Mouse (Mus musculus) layer of hippocampus, postnatal 25 days (tissue): ENCODE results near the gene Grk1. TPM values are rescaled to one million over a fixed set of nuclear protein-coding genes. Genes with fewer than 3 reads are reported as not detected.
A peak's percentile ranks its signal among the peaks of the same experiment; 100 is the strongest.

Source experiments
- DNase-seq, 2 experiments: peaks; one replicate each; pipeline ENCODE4 v3.0.0; 2022; ENCODE audit warnings: mixed read lengths in 2 of 2, low spot score in 1 of 2; ENCODE audit errors: extremely low spot score in 1 of 2
- total RNA-seq, 2 experiments: library from RNA; stranded (reverse); gene quantifications; 2 replicates each; pipeline ENCODE4 v1.2.3; 2021

Gene Grk1
- total RNA-seq = not detected

DNA sequence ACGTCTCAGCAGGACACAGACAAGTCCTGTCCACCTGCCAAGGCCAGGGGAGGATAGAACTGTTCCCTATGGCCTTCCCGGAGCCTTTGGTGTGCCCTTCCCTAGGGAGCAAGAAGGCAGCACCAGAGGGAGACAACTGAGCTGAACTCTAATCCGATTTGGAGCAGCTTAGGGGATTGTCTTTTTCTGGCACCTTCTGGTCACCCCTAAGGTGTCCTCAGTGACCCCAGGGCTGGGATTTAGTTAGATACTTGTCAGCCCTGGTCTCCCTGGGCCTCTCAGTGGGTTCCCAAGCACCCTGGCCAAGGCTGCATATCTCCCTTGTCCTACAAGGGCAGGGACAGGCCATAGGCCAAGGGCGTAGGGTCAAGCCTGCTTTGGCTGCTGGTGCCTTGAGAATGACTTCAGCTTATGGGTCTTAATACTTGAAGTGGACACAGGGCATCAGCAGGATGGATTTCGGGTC, at the start of gene Grk1:
Gene Grk1, plus strand, starts transcription at position 416 of the 466 bp plus-strand sequence.
- no peak for DNase-seq

DNA sequence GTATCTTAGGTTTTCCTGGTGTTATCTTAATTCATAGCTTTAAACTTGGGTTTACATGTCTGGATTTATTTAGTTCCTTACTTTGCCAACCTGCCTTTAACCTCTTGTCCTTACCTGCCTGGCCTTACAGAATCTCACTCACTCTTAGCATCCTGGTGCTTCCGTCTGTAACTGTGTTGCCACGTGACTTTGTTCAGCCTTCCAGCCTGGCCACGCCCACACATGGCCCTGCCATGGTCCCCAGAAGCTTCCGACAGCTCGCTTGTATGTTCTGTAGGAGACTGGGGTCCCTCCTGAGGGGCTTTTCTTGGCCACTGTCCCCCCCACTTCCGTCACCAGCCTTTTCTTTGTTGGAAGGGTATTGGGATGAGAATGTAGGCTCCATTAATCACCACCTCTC, 48.7 kb upstream of the Grk1 start:
- DNase-seq = no peak

DNA sequence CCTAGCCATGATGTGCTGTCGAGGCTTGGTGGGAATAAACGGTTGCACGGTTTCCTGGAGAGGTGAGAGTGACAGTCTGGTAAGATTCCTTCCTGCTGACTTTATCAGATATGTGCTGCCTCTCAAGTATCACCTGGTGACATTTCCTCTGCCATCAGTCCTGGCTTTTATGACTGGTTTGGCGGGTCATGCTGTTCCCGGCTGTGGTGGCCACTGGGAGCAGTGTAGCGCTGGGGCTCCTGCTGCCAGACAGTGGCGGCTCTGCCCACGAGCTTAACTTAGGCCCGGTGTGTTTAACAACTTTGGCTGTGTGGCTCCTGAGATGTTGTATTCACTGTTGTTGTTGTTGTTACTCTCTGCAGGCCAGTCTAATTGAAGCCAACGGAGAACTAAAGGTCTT, 48.2 kb upstream of the Grk1 start:
- no peak for DNase-seq

DNA sequence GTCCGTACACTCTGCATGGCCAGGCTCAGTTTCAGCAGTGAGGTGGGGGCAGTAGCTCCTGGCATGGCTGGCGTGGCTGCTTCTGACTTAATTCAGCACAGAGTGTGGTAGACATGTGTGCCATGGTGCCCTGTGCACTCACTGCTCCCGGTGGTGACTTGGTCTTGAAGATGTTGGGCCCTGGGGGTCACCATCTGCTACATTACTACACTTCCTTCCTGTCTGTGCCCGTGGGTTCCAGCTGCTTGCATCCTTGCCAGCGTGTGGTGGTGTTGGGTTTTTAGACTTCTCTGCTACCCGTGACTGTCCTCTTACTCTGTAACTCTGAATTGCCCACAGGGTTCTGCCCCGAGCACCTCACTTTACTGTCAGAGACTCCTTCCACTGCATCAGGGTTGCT, 44.7 kb upstream of the Grk1 start:
- no peak for DNase-seq

DNA sequence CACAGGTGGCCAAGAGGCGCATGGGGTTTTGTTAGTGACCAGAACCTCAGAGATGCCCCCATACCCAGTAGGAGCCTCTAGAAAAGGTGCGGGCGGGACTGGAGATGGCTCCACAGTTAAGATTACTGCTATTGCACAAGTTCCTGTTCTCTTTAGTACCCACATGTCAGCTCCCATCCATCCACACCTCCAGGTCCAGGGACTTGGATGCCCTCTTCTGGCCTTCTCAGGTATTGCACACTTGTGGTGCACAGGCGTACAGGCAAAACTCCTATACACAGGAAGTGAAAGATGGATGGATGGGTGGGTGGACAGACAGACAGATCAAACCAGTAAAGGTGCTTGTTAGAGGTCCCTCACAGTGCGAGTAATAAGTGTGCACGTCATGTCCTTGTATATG, 43.0 kb upstream of the Grk1 start:
- DNase-seq = no peak

DNA sequence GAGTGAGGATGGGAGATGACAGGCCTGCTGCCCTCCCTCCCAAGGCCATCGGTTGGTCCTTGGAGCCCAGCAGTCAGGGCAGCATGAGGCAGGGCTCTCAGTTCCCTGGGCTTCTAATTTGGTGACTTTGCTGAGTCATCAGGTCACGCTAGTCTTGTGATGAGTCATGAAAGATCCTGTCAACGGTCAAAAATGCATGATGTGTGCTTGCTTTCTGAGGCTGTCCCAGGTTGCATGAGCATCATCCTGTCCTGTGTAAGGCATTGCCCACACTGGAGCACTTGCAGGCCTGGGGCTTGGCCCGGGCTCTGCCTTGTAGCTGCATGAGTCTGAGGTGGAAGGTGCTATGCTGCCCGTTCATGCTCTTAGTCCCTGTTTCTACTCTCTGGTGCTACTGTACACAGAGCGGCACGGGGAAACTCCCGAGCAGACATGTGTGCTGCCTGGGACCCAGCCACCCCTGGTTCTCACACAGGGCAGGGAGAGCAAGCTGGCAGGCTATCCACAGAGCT, 31.7 kb upstream of the Grk1 start:
- DNase-seq = no peak

DNA sequence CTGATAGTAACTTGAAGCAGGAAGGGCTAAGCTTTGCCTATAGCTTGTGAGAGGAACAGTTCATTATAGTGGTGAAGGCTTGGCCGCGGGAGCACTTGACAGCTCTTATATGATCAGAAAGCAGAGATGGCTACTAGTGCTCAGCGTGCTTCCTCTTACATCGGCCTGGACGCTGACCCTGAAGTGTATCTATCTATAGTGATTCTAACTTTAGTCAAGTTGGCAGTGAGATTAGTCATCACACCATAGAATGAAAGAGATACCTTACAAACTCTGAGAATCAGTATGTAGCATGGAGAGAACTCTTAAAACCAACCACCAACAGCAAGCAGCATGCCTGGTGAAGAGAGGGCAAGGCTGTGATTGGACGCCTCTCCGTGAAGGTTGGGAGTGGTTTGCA, 23.3 kb upstream of the Grk1 start:
- DNase-seq = no peak

DNA sequence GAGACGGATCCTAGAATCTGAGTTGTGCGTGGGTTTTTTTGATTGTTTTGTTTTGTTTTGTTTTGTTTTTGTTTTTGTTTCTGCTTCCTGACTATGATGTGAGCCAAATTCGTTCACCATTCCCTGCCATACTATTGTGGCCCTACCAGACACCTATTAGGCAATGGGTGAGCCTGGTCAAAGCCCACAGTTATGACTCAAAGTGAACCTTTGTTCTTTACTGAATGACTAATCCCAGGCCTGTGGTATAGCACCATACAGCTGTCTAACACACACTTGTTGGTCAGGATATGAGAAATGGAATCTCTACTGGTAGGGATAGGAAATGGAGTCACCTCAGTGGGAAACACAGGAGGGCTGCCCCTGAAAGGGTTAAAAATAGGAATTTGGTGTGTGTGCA, 22.3 kb upstream of the Grk1 start:
- no peak for DNase-seq

DNA sequence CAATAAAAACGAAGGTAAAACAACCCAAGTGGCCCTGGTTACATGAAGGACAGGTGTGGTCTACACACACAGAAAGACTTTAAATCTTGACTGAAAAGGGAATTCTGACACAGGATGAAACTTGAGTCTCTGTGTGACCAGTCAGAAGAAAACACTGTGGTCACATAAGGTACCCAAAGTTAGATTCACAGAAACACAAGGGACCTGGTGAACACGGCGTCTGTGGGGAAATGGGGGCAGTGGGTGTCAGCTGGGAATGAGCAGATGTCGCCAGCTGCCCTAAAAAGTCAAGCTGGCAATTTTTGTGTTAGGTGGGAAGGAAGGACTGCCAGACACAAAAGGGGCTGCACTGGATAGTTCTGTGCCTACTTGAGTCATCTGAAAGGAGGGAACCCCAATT, 21.9 kb upstream of the Grk1 start:
- no peak for DNase-seq

DNA sequence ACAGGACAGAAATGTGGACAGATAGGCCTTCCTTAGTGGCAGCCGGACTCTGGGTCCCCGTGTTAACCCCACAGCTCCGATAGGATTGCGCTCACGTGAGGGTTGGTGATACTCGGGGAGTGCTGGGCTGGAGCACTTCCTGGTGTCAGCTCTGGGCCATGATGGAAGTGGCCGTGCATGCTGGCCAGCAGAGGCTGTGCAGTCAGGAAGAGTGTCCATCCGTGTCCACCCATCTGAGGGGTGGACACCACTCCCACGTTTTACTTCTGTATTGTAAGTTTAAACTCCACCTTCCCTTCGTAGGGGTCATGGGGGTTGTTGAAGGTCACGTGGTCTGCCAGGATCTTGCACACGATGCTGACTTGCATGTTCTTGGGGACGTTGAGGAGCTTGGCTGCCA, 18.5 kb upstream of the Grk1 start:
- DNase-seq = no peak

DNA sequence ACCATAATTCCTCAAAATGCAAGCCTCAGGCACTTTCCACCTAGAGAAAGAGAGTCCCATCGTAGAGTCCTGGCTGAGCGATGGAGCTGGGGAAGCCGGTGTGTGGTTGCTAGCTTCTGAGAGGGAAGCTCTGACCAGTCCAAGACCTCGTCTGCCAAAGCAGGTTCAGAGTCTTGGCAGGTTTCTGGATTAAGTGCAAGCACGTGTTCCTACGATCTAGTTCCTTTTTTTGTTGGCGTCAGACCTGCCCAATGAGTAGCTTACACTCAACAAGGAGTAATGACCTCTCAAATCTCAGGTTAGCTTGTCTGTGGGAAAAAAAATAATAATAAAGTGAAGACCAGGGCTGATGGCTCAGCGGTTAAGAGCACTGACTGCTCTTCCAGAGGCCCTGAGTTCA, 17.2 kb upstream of the Grk1 start:
- no peak for DNase-seq

DNA sequence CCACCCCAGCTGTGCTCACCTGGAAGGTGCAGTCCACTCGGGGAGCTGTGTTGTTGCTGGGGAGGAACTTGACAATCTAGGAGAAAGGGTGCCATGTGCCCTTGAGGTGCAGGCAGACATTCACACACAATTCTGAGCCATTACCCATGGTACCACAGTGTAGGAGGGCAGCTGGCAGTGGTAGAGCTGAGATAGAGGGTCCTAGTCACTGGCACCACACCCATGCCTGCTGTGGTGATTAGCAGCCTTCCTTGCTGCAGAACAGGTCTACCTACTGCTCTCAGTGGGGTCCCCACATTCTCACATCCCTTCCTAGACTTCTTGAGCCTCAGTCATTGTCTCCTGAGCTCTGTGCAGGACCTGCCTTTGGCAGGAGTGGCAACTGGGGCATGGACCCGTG, 16.1 kb upstream of the Grk1 start:
- no peak for DNase-seq

DNA sequence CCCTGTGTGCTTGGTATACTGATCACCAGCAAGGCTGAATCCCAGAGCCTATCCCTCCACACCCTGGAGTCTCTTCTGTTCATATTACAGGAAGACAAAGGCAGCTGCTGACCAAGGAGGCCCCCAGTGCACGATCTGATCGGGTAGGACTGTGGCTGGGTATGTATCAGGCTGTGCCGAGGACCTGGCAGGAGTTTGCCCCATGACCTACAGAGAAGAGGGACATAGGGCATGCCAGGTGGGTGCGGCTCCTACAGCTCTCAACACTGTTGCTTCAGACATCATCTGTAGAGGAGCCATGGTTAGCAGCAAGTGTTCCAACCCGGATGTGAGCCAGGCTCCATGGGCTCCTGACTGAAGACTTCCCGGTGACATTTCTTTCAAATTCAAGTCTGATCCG, 11.0 kb upstream of the Grk1 start:
- DNase-seq = no peak

DNA sequence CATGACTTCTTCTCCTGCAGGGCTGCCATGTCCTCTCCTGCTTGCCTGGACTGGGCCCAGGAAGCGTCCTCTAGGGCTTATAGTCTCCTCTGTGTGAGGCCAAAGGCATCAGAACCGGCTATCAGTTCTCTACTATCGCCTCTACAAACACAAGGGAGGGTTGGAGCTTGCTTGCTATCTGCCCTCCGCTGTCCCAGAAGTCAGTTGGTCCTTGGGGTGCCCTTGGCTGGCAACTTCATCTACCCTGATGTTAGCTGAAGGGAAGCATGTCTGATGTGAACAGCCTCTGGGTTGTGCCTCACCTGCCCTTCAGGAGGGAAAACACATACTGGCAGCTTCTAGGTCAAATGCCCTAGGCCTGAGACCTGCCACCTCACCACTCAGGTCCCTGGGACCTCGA, 8.2 kb upstream of the Grk1 start, which contains the start of gene Atp4b:
Gene Atp4b, minus strand, starts transcription at position 101 of the 400 bp plus-strand sequence.
- no peak for DNase-seq

DNA sequence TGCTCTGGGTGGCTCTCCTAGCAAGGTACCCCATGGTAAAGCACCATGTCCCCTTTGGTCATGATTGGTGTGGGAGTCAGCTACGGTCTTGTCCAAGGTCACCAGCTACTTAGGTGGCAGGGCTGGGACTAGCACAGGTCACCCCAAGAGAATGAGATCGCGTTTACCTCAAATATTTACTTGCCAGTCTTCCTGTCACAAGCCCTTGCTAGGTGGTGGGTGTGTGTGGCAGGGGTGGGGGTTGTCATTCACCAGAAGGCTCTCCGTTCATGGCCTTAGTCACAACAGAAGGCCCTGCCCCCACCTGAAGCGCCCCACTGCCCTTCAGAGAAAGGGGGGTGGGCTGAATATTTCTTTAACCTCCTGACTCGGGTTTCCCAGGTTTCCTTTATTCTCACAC, 1.4 kb upstream of the Grk1 start:
- DNase-seq = no peak

DNA sequence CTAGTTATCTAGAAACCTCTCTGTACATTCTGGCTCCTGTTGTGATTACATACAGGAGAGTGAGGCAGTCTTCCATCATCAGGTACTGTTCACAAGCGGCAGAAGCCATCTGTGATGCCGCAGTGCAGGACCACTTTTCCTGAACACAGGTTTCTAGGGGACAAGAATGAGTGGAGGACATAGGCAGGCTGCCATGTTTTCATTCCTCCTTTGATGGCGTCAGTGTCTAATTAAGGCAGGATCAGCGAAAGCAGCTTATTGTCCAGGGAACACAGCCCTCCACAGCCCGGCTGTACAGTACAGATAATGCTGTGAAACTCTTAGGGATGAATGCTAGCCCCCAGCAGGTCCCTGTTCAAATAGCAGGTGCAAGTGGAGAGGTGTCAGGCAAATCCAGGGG, 1.1 kb downstream of the Grk1 start:
- DNase-seq = no peak

DNA sequence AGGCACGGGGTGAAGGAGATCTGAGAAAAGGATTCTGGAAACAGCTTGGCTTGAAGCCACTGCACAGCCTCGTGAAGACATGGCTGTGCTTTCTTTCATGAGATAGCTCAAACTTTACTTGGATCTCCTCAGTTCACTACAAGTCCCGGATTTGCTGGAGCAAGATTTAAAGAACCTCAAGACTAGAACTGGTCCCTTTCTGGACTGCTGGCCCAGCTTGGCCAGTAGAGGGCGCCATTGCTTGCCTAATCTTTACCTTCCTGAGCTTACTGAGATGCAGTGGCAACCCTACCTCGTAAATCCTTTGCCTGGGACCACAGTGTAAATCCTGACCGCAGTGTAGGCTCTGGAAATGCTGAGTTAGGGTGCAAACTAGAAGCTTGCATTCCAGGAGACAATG, 6.7 kb downstream of the Grk1 start:
- peak; percentile 73 to 77 for DNase-seq

DNA sequence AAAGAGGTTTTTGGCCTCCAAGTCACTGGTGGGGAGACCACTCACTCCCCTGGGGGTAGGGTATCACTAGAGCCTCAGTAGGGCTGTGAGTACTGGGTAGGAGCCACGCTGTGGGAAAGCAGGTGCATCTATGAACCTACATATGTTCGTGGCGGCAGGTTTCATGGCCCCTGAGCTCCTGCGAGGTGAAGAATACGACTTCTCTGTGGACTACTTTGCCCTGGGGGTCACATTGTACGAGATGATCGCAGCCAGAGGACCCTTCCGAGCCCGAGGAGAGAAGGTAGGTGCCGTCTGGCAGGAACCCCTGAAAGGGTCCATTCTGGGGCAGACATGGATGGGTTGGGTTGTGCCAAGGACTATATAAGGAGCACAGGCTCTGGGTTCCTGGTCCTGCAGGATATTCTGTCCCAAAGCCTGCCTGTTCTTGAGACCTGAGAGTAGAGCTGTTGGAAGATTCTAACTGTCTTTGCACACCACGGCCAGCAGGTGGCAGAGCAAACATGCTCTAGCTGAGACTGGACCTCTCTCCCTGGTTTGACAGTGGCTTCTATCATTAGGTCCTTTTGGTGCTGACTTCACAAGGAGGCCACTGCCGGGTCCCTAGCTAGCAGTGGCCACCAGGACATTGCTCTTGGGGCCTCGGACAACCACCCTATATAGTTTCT, 8.1 kb downstream of the Grk1 start:
- DNase-seq = peak; percentile 51 to 75

DNA sequence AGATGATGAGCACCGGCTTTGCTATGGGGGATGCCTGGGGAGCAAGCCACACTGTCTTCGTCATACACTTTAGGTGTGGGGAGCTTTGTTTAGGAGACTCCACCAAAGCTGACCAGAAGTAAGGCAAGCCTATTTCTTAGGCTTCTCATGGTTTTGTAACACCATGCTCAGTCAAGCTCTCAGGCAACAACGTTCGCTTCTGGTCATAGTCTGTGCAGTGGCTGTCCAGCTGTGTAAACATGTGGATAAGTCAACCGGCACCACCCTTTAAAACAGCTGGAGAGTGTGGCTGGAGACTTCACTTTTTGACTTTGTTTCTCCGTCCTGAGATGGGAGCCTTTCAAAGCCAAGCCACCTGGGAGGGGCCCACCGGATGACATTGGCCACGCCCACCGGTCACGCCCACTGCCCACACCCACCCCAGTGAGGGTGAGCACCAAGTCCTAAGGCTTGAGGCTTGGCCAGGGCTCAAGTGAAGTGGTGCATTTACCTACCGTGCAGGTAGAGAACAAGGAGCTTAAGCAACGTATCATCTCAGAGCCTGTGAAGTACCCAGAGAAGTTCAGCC, 9.0 kb downstream of the Grk1 start:
- DNase-seq = no peak

DNA sequence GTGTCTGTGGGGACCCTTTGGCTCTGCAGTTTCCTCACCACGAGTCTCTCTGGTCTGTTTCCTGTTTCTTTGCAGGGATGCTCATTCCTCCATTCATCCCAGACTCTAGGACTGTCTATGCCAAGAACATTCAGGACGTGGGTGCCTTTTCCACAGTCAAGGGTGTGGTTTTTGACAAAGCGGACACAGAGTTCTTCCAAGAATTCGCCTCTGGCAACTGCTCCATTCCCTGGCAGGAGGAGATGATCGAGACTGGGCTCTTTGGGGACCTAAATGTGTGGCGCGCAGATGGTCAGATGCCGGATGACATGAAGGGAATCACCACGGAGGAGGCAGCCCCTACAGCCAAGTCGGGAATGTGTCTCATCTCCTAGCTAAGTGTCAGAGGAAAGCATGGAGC, 11.0 kb downstream of the Grk1 start:
- DNase-seq = no peak

DNA sequence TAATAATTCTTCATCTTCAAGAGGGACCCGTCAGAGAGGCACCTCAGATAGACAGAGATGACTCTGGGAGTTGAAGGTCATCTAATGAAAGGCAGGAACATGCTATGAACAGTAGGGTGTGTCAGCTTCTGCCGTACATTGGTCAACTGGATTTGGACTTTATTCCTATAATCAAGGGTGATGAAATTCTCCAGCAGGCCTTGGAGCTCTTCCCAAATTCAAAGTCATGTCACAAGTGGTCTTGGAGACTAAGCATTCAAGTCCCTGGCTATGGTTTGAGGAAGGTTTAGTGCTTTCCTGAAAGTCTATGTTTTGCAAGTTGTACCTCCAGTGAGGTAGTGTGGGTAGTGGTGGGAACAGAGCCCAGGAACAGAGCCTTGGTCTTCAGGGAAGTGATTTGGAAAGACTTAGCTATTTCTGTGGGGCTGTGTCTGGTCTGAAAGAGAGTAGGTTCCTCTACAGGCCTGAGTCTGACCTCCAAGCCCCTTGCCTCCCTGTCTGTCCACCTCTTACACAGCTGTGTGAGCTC, 14.3 kb downstream of the Grk1 start:
- DNase-seq = no peak

DNA sequence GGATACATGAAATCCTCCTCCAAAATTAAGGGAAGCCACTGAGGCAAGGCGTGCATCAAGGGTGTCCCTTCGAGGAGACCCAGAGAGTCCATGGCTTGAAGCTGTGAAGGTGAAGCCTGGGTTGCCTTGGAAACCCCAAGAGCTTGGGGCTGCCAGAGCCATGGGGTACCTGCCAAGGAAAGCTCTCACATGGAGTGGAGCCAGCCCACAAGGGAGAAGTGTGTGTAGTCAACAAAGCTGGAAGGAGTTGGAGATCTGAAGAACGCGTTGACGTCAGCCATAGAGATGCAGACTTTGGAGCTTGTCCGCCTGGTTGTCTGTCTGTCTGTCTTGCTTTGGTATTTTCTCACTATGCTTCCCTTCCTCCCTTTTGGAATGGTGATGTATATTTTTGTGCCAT, 16.1 kb downstream of the Grk1 start:
- DNase-seq = no peak
